Mouse (Mus musculus) liver, adult 2 months (tissue): ENCODE measurements at regions not wholly inside any gene's neighbourhood (a gene's known extent, or its start where the extent isn't known, plus 50 kb on each side); places are given as distances from the start of the nearest gene placed in this dataset.

ENCODE experiments used
- CTCF ChIP-seq: fragments of 200-500 bp; IDR thresholded peaks from 2 replicates; pipeline ENCODE4 v1.5.1; 2011; ENCODE audit warnings: low read depth, low read length, control low read depth
- POLR2A ChIP-seq: fragments of 200-500 bp; IDR thresholded peaks from 2 replicates; pipeline ENCODE4 v1.6.1; 2011; ENCODE audit warnings: low read length, control low read depth; ENCODE audit not compliant: insufficient read depth; ENCODE audit errors: extremely low read depth

DNA sequence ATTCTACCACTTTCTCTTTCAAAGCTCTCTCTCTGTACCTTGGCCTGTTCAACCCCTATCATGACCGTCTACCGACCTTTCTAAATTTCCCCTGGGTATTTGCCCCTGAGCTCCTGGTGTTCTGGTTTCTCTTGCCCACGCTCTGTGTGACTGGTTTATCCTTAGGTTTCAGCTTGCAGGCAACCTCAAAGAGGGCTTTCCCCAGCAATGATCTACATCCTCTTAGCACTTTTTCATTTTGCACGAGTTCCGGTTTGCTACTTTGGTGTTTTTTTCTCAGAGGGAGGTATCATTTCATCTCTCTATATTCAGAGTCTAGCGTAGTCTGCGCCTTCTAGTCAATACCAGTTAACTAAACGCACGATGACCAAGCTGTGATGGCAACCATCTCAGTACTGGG is 79.8 kb upstream of the Hmga2 start:
- no peak for TF ChIP-seq CTCF
- TF ChIP-seq POLR2A = no peak
